Comparison of ENCODE assay signal across 20 mouse cellular contexts in the genomic region with DNA sequence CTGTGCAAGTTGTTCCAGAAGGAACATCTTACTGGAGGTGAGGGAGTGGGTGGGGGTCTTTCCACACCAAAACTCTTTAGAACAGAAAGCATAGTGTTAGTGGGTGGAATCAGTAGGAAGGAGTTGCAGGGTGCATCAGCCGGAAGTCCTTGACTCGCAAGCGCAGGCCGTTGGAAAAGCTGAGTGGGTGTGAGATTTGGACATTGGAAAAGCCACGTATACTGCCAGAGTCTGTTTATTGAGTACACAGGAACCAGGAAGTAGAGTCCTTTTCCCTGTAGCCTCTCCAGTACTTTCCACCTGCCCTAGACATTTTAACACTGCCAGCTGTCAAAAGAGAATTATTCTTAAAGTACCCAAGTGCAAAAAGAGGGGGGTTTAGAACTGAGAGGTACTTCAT. TPM values are rescaled to one million over a fixed set of nuclear protein-coding genes. Genes with fewer than 3 reads are reported as not detected.
DNase-seq lines count a peak whose midpoint lies in the region; ATAC-seq and TF ChIP-seq lines count a peak whose summit lies in the region.
"Had no signal": no experiment of that assay in that cellular context is flagged by ENCODE, and none has a peak within 500 bp of the region (broad histone marks: within the 10 kb centered on the region; RNA-seq: fewer than 3 reads in every experiment).

No protein-coding gene starts in this region.

- no peak overlapping the region for H3K4me3 ChIP-seq in liver, adult 2 months (ENCODE audit: insufficient read depth, low read depth, low read length)
- no peak overlapping the region for H3K4me3 ChIP-seq in liver, embryonic 11.5 days (ENCODE audit: low read depth, low read length)
- H3K4me3 ChIP-seq in intestine, postnatal 0 days (ENCODE audit: low read depth, low read length), result no peak overlapping the region
- no peak overlapping the region for H3K4me3 ChIP-seq in small intestine, adult 2 months (ENCODE audit: low read depth, low read length)
- no peak overlapping the region for H3K4me3 ChIP-seq in limb, embryonic 10.5 days
- no peak overlapping the region for H3K4me3 ChIP-seq in kidney, embryonic 16.5 days (ENCODE audit: low read length)
- H3K4me3 ChIP-seq: embryonic facial prominence, embryonic 10.5 days; embryonic facial prominence, embryonic 12.5 days; forebrain, embryonic 13.5 days; forebrain, embryonic 15.5 days had no signal

- no peak overlapping the region for H3K27ac ChIP-seq in liver, adult 2 months (replicated peaks; ENCODE audit: insufficient read depth, low read depth, low read length)
- H3K27ac ChIP-seq in liver, embryonic 11.5 days (ENCODE audit: low read depth, low read length), result no peak overlapping the region
- H3K27ac ChIP-seq in intestine, postnatal 0 days (ENCODE audit: low read depth, low read length), result peak overlapping the region; percentile 37
- H3K27ac ChIP-seq in small intestine, adult 2 months (ENCODE audit: insufficient read depth, low read depth, low read length), result peak overlapping the region; percentile 84
- H3K27ac ChIP-seq in limb, embryonic 10.5 days, result no peak overlapping the region
- H3K27ac ChIP-seq in kidney, embryonic 16.5 days (ENCODE audit: low read length), result no peak overlapping the region
- H3K27ac ChIP-seq: embryonic facial prominence, embryonic 10.5 days; embryonic facial prominence, embryonic 12.5 days; forebrain, embryonic 13.5 days; forebrain, embryonic 15.5 days had no signal

- peak; percentile 50 for DNase-seq in liver, adult 2 months (ENCODE audit: extremely low read depth, low read depth, low spot score)
- DNase-seq in liver, embryonic 11.5 days (ENCODE audit: low spot score), result no peak
- no peak for DNase-seq in urinary bladder, postnatal 36 days (ENCODE audit: low spot score in 2 of 2)
- DNase-seq in limb, embryonic 10.5 days (ENCODE audit: low spot score), result no peak
- DNase-seq: adrenal gland, adult 8-10 months; adrenal gland, postnatal 14 days; adrenal gland, postnatal 36 days; cerebellum, adult 11-12 months; cerebellum, adult 2 months; cerebellum, adult 9-10 months; cerebellum, postnatal 10 days; cerebellum, postnatal 25 days had no signal

- TF ChIP-seq CTCF in liver, adult 2 months (IDR thresholded peaks at IDR 0.05; ENCODE audit: low read depth, low read length), result no peak
- no peak for TF ChIP-seq CTCF in intestine, postnatal 0 days (IDR thresholded peaks at IDR 0.05; ENCODE audit: low read depth)
- no peak for TF ChIP-seq CTCF in small intestine, adult 2 months (IDR thresholded peaks at IDR 0.05; ENCODE audit: extremely low read depth, insufficient read length, insufficient replicate concordance, low read depth, low read length)

- WGBS in liver, adult 2 months, result 28% methylated on average over 5 of the region's 5 CpGs
- WGBS in liver, embryonic 11.5 days, result 84% methylated on average over 5 of the region's 5 CpGs
- 57% methylated on average over 5 of the region's 5 CpGs for WGBS in intestine, postnatal 0 days
- WGBS in small intestine, adult 2 months, result 19% methylated on average over 5 of the region's 5 CpGs
- WGBS in limb, embryonic 10.5 days, result 93% methylated on average over 5 of the region's 5 CpGs
- WGBS in kidney, embryonic 16.5 days, result 85% methylated on average over 5 of the region's 5 CpGs

- TF ChIP-seq POLR2A in liver, adult 2 months (IDR thresholded peaks at IDR 0.05; ENCODE audit: extremely low read depth, insufficient read depth, low read length), result no peak
- TF ChIP-seq POLR2A in small intestine, adult 2 months (IDR thresholded peaks at IDR 0.05; ENCODE audit: low read depth, low read length), result no peak

- H3K4me1 ChIP-seq in liver, adult 2 months (ENCODE audit: control insufficient read depth, insufficient read depth, low read length), result peaks cover 8% of the 10 kb centered on the region
- H3K4me1 ChIP-seq in liver, embryonic 11.5 days (replicated peaks; ENCODE audit: control insufficient read depth, insufficient read depth, low read length), result no peaks in the 10 kb centered on the region
- H3K4me1 ChIP-seq in intestine, postnatal 0 days (replicated peaks; ENCODE audit: control insufficient read depth, insufficient read depth, low read length), result 0 out of 2 replicates have a peak, but pooled peaks cover 5% of the 10 kb centered on the region
- H3K4me1 ChIP-seq in small intestine, adult 2 months (ENCODE audit: control insufficient read depth, insufficient read depth, insufficient read length, low read length), result peaks cover 29% of the 10 kb centered on the region; the same call in 1 of the 2 replicates
- H3K4me1 ChIP-seq in limb, embryonic 10.5 days, result no peaks in the 10 kb centered on the region
- no peaks in the 10 kb centered on the region for H3K4me1 ChIP-seq in kidney, embryonic 16.5 days (ENCODE audit: insufficient read depth, low read length)
- H3K4me1 ChIP-seq: embryonic facial prominence, embryonic 10.5 days; embryonic facial prominence, embryonic 12.5 days; forebrain, embryonic 13.5 days; forebrain, embryonic 15.5 days had no signal

- no peaks in the 10 kb centered on the region for H3K36me3 ChIP-seq in liver, adult 2 months (ENCODE audit: control insufficient read depth, insufficient read depth, low read length)
- no peaks in the 10 kb centered on the region for H3K36me3 ChIP-seq in liver, embryonic 11.5 days (ENCODE audit: control insufficient read depth, insufficient read depth, low read length)
- H3K36me3 ChIP-seq in intestine, postnatal 0 days (ENCODE audit: control insufficient read depth, insufficient read depth), result no peaks in the 10 kb centered on the region
- no peaks in the 10 kb centered on the region for H3K36me3 ChIP-seq in small intestine, adult 2 months (ENCODE audit: control insufficient read depth, insufficient read depth, low read length)
- H3K36me3 ChIP-seq in limb, embryonic 10.5 days, result no peaks in the 10 kb centered on the region
- no peaks in the 10 kb centered on the region for H3K36me3 ChIP-seq in kidney, embryonic 16.5 days (ENCODE audit: insufficient read depth, low read length)
- H3K36me3 ChIP-seq: embryonic facial prominence, embryonic 10.5 days; embryonic facial prominence, embryonic 12.5 days; forebrain, embryonic 15.5 days had no signal

- H3K9ac ChIP-seq in liver, adult 2 months (ENCODE audit: low read depth, low read length), result no peak overlapping the region
- H3K9ac ChIP-seq in liver, embryonic 11.5 days (ENCODE audit: low read depth, low read length), result no peak overlapping the region
- H3K9ac ChIP-seq in intestine, postnatal 0 days (ENCODE audit: low read depth, low read length), result no peak overlapping the region
- no peak overlapping the region for H3K9ac ChIP-seq in kidney, embryonic 16.5 days (replicated peaks; ENCODE audit: low read length)
- H3K9ac ChIP-seq: embryonic facial prominence, embryonic 12.5 days; forebrain, embryonic 13.5 days; forebrain, embryonic 15.5 days had no signal

- no peaks in the 10 kb centered on the region for H3K27me3 ChIP-seq in liver, adult 2 months (ENCODE audit: control insufficient read depth, insufficient read depth, low read length)
- no peaks in the 10 kb centered on the region for H3K27me3 ChIP-seq in liver, embryonic 11.5 days (replicated peaks; ENCODE audit: control insufficient read depth, insufficient read depth, low read length)
- no peaks in the 10 kb centered on the region for H3K27me3 ChIP-seq in intestine, postnatal 0 days (replicated peaks; ENCODE audit: control insufficient read depth, insufficient read depth, low read length)
- no peaks in the 10 kb centered on the region for H3K27me3 ChIP-seq in small intestine, adult 2 months (ENCODE audit: control insufficient read depth, insufficient read depth, low read length)
- no peaks in the 10 kb centered on the region for H3K27me3 ChIP-seq in limb, embryonic 10.5 days (ENCODE audit: low read depth, poor library complexity, severe bottlenecking)
- H3K27me3 ChIP-seq in kidney, embryonic 16.5 days (ENCODE audit: insufficient read depth, low read length), result no peaks in the 10 kb centered on the region
- H3K27me3 ChIP-seq: embryonic facial prominence, embryonic 12.5 days; forebrain, embryonic 15.5 days had no signal

- no peaks in the 10 kb centered on the region for H3K9me3 ChIP-seq in liver, embryonic 11.5 days (ENCODE audit: control insufficient read depth, low read length)
- no peaks in the 10 kb centered on the region for H3K9me3 ChIP-seq in intestine, postnatal 0 days (ENCODE audit: control insufficient read depth)
- H3K9me3 ChIP-seq in limb, embryonic 10.5 days (replicated peaks), result no peaks in the 10 kb centered on the region
- no peaks in the 10 kb centered on the region for H3K9me3 ChIP-seq in kidney, embryonic 16.5 days (ENCODE audit: low read length)
- H3K9me3 ChIP-seq: embryonic facial prominence, embryonic 10.5 days; embryonic facial prominence, embryonic 12.5 days; forebrain, embryonic 13.5 days; forebrain, embryonic 15.5 days had no signal

- no peak for ATAC-seq in liver, embryonic 11.5 days (replicated peaks; ENCODE audit: low FRiP score)
- ATAC-seq in intestine, postnatal 0 days, result peak; percentile 58
- ATAC-seq in kidney, embryonic 16.5 days (ENCODE audit: low FRiP score, low TSS enrichment), result no peak
- ATAC-seq: activated CD4-positive, CD25-positive, alpha-beta regulatory T cell, adult 4 months; forebrain, embryonic 13.5 days; forebrain, embryonic 15.5 days had no signal

- no peak overlapping the region for H3K4me2 ChIP-seq in liver, embryonic 11.5 days
- no peak overlapping the region for H3K4me2 ChIP-seq in intestine, postnatal 0 days (replicated peaks; ENCODE audit: low read depth)
- H3K4me2 ChIP-seq in kidney, embryonic 16.5 days (replicated peaks; ENCODE audit: low read depth, low read length), result no peak overlapping the region
- H3K4me2 ChIP-seq: embryonic facial prominence, embryonic 12.5 days; forebrain, embryonic 13.5 days; forebrain, embryonic 15.5 days had no signal

- H3K79me2 ChIP-seq in liver, adult 2 months (ENCODE audit: control insufficient read depth, insufficient read depth, low read length), result no peaks in the 10 kb centered on the region

RNA-seq across cellular contexts. Expression of gene Tax1bp1, which starts 5.7 kb away (rescaled TPM):
- total RNA-seq in liver, adult 2 months (2014; rRNA removed), result 90.3 and 121 TPM in 2 replicates
- 16.2 and 18.4 TPM in 2 replicates for polyA plus RNA-seq in liver, adult 2 months (2012; rRNA removed)
- polyA plus RNA-seq in liver, embryonic 11.5 days (2014; fragmentation: Nextera tagmentation; extraction: Ambion mirVana), result 83.2 and 90.2 TPM in 2 replicates
- polyA plus RNA-seq in intestine, postnatal 0 days (2015; fragmentation: Nextera tagmentation; extraction: Ambion mirVana), result 296 and 317 TPM in 2 replicates
- 9.2 and 17.0 TPM in 2 replicates for polyA plus RNA-seq in small intestine, adult 2 months (2012; rRNA removed)
- polyA plus RNA-seq in limb, embryonic 10.5 days (2016; fragmentation: Nextera tagmentation; extraction: Ambion mirVana), result 105 and 122 TPM in 2 replicates
- polyA plus RNA-seq in kidney, embryonic 16.5 days (2015; fragmentation: Nextera tagmentation; extraction: Ambion mirVana), result 134 and 135 TPM in 2 replicates

Comparison
In these comparisons a context has a peak if more than half of its experiments do, and no peak if none do; other contexts are left out.
1. H3K27ac ChIP-seq: peak in intestine, postnatal 0 days (single experiment) and small intestine, adult 2 months (single experiment); none in liver, adult 2 months (single experiment), liver, embryonic 11.5 days (single experiment), limb, embryonic 10.5 days (single experiment) and kidney, embryonic 16.5 days (single experiment).